Mouse (Mus musculus) lung, postnatal 0 days (tissue): Measurements from ENCODE around the gene Lama4. TPM values are rescaled to one million over a fixed set of nuclear protein-coding genes. Genes with fewer than 3 reads are reported as not detected.

ENCODE experiments used
- ATAC-seq: fragments of 200-750 bp; cut with Nextera tagmentation; 2 replicates; pipeline ENCODE4 v1.8.0; 2017; ENCODE audit warnings: moderate library complexity
- DNase-seq: peaks from one replicate; pipeline ENCODE4 v3.0.0-alpha.2; 2016; ENCODE audit warnings: low spot score
- H3K27ac ChIP-seq: fragments of 300-500 bp; sonication (generic); 2 replicates; pipeline ENCODE4 v1.5.1; 2014; ENCODE audit warnings: antibody characterized with exemption, mild to moderate bottlenecking, low read length, mixed read lengths
- H3K27me3 ChIP-seq: fragments of 300-500 bp; sonication (generic); replicated peaks from 2 replicates; pipeline ENCODE4 v1.6.1; 2014; ENCODE audit warnings: low read length, mixed read lengths; ENCODE audit not compliant: insufficient read depth
- H3K36me3 ChIP-seq: fragments of 300-500 bp; sonication (generic); 2 replicates; pipeline ENCODE4 v1.6.1; 2014; ENCODE audit warnings: low read length, mixed read lengths; ENCODE audit not compliant: insufficient read depth
- H3K4me1 ChIP-seq: fragments of 300-500 bp; sonication (generic); 2 replicates; pipeline ENCODE4 v1.6.1; 2014; ENCODE audit warnings: antibody characterized with exemption, low read depth, low read length, mixed read lengths; ENCODE audit not compliant: insufficient read depth
- H3K4me2 ChIP-seq: fragments of 300-500 bp; sonication (generic); replicated peaks from 2 replicates; pipeline ENCODE4 v1.6.1; 2014; ENCODE audit warnings: low read depth, mild to moderate bottlenecking, low read length, moderate library complexity, mixed read lengths
- H3K4me3 ChIP-seq: fragments of 300-500 bp; sonication (generic); 2 replicates; pipeline ENCODE4 v1.5.1; 2014; ENCODE audit warnings: low read depth, low read length
- H3K9ac ChIP-seq: fragments of 300-500 bp; sonication (generic); replicated peaks from 2 replicates; pipeline ENCODE4 v1.6.1; 2014; ENCODE audit warnings: low read depth, mild to moderate bottlenecking
- H3K9me3 ChIP-seq: fragments of 300-500 bp; sonication (generic); 2 replicates; pipeline ENCODE4 v1.6.1; 2016; ENCODE audit warnings: low read length, mixed read lengths
- CTCF ChIP-seq: IDR thresholded peaks from 2 replicates; pipeline ENCODE4 v1.5.1; 2016; ENCODE audit warnings: antibody characterized with exemption, mild to moderate bottlenecking
- EP300 ChIP-seq: IDR thresholded peaks from 2 replicates; pipeline ENCODE4 v1.6.1; 2016; ENCODE audit warnings: antibody characterized with exemption, mild to moderate bottlenecking, control low read depth
- WGBS: fragments of 180-500 bp; shearing (Covaris S2); extraction: QIAGEN DNeasy Blood & Tissue Kit; methylation state at CpG from one replicate; pipeline ENCODE4 v1.1.7; 2014; 5-methylcytosine and 5-hydroxymethylcytosine counted together
- polyA plus RNA-seq: library from polyadenylated mRNA; unstranded; fragments of >200 nt; fragmentation: Nextera tagmentation; extraction: Ambion mirVana; gene quantifications from 2 replicates; pipeline ENCODE4 v1.2.1, GENCODE M21; 2015

Lama4 gene
- polyA plus RNA-seq = 72.0 and 73.6 TPM in 2 replicates

DNA sequence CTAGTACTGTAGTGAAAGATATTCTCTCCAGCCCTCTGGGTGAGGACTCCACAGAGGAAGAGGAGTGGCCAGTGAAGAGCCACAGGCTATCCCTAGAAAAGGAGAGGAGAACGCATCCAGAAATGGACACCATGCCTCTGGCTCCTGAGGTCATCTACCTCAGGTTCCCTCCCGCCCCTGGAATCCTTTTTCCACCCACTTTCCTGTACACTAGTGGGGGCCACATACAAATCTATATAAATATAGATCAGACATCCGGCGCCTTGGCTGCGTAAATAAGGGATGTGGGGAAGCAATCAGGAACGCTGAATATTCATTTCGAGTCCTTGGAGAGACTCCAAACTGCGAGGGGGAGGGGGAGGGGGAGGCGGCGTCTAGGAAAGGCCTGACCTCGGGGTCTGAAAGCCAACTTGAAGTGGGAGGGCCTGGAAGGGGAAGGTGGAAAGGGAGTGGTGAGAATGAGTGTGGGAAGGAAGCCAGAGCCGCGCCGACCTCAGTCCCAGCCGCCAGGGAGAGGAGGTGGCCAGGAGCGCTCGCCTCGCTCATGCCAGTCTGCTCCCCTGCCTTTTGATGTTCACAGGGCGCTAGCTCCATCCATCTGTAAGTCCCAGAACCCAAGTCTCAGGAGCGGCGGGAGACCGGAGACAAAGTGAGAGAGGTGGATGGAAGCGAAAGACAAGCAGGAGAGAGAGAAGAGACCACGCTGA is at the start of gene Lama4:
Gene Lama4, plus strand, starts transcription at position 441 of the 707 bp plus-strand sequence.
- 2% methylated on average over 24 of the region's 24 CpGs for WGBS
- Histone ChIP-seq H3K4me3 (peak within 1 kb of the TSS; percentile 53), H3K4me2 (peak within 1 kb of the TSS; percentile 60), H3K9me3 (no peaks in the 10 kb centered on the region), H3K27me3 (no peaks in the 10 kb centered on the region), H3K4me1 (peaks cover 6% of the 10 kb centered on the region), H3K27ac (peak within 1 kb of the TSS; percentile 73), H3K9ac (peak within 1 kb of the TSS; percentile 37), H3K36me3 (no peaks in the 10 kb centered on the region)
- ATAC-seq (peak; percentile 80), DNase-seq (peak; percentile 85)
- TF ChIP-seq CTCF (no peak; the same call in 1 of the 2 replicates), EP300 (0 out of 2 replicates have a peak, but pooled peaks have one; percentile 11)

DNA sequence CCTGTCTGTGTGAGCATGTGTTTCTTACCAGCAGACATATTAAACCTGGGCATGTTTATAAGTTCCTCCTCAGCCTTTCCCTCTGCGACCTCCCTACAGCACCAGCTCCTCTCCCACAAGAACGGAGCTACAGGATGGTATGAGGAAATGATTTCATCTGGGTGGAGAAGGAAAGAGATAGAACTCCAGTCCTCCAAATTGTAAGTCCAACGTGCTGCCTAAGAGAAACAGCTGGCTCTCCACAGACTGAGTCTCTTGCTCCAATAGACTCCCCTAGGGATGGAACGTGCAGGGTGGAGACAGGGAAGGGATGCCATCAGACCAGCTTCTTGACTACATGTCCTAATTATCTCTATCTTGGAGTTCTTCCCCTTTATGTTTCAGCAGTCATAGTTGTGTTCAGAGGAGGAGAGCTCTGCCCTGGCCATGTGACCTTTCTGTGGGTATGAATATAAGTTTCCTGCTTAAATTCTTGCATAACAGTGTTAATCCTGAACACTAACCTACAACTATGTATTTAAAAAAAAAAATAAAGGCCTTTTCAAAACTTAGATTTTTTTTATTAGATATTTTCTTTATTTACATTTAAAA is 49.2 kb upstream of the Lama4 start:
- H3K4me3 ChIP-seq = no peak overlapping the region
- DNase-seq = peak; percentile 82
- H3K9ac ChIP-seq = no peak overlapping the region
- no peaks in the 10 kb centered on the region for H3K4me1 ChIP-seq
- no peaks in the 10 kb centered on the region for H3K9me3 ChIP-seq
- no peak for TF ChIP-seq CTCF
- TF ChIP-seq EP300 = peak; percentile 31; the same call in 1 of the 2 replicates
- no peaks in the 10 kb centered on the region for H3K36me3 ChIP-seq
- peak; percentile 90 for ATAC-seq
- WGBS = 31% methylated on average over 4 of the region's 4 CpGs
- no peak overlapping the region for H3K4me2 ChIP-seq
- H3K27ac ChIP-seq = peak overlapping the region; percentile 43
- H3K27me3 ChIP-seq = no peaks in the 10 kb centered on the region

DNA sequence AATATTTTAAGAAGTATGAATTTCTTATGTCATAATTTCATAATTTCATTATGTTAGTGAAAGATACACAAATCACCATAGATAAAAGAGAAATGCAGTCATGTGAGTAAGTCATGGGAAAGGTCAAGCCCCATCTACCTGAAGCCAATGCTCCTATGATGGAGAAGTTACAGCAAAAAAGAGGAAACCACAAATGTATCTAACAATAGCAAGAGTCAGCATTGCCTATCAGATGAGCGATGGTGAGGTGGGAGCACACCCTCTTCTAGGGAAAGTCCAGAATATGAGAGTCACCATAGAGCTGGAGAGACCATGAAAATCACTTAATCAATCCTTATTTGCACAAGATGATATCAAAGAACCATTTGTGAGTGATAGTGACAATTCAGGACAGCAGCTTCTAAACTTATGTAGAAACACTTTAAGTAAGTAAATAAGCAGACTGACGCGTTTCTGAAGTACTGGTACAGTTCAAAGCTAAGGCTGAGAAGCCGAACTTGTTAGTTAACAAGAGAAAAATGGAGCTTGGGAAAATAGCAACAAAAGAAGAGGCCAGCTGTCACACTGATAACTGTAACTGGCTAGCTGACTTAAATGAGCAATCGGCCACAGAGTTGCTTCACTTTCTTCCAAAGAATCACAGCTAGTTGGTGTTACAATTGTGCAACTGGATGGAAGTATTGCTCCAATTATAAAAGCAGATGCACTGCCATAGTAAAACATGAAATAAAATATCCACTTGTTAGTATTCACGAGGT is 36.2 kb upstream of the Lama4 start:
- TF ChIP-seq CTCF = no peak
- TF ChIP-seq EP300 = peak; percentile 74
- Histone ChIP-seq H3K9me3 (no peaks in the 10 kb centered on the region), H3K36me3 (no peaks in the 10 kb centered on the region), H3K4me1 (no peaks in the 10 kb centered on the region), H3K27me3 (no peaks in the 10 kb centered on the region), H3K27ac (no peak overlapping the region), H3K4me2 (no peak overlapping the region), H3K4me3 (no peak overlapping the region), H3K9ac (no peak overlapping the region)
- 39% methylated on average over 6 of the region's 6 CpGs for WGBS
- DNase-seq (peak; percentile 87), ATAC-seq (peak; percentile 83)

DNA sequence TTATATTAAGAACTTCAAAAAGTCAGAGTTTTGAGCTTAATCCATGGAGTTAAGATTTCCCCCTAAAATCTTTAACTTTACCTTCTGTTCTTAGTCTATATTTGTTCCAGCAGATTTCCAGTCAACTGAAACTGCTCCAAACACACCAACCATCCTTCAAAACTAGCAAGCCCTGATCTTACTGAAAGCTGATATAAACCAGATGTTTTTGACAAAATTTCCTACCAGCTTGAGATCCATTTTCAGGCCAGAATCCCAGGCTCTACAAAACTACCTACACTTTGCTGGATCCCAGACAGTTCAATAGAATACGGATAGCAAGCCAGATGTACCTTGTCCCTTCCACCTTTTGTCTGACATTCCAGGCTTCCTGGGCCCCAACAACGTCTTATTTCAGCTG is 20.6 kb upstream of the Lama4 start:
- H3K4me2 ChIP-seq = no peak overlapping the region
- no peak overlapping the region for H3K27ac ChIP-seq
- H3K36me3 ChIP-seq = no peaks in the 10 kb centered on the region
- no peaks in the 10 kb centered on the region for H3K9me3 ChIP-seq
- WGBS = 32% methylated on average over 2 of the region's 2 CpGs
- H3K4me1 ChIP-seq = no peaks in the 10 kb centered on the region
- H3K4me3 ChIP-seq = no peak overlapping the region
- TF ChIP-seq EP300 = no peak
- TF ChIP-seq CTCF = no peak
- no peak overlapping the region for H3K9ac ChIP-seq
- no peak for DNase-seq
- no peak for ATAC-seq
- no peaks in the 10 kb centered on the region for H3K27me3 ChIP-seq

DNA sequence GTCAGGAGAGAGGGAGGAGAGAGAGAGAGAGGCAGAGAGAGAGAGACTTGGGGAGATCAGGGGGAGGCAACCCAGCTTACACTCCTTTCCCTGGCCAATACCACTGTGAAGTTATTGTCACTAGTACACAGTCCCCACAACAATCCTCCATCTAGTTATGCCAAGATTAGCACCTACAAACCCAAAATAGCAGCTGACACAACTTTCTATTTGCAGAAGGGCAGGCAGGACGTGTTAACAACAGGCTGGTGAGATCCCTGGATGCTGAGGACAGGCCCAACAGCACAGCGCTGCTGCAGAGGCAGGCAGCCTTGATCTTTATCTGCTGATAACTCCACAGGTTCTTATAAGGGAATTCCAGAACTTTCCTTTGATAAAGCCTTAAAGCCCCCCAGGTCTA is 3.4 kb upstream of the Lama4 start:
- no peaks in the 10 kb centered on the region for H3K36me3 ChIP-seq
- H3K9me3 ChIP-seq = no peaks in the 10 kb centered on the region
- ATAC-seq = peak; percentile 46
- H3K27ac ChIP-seq = no peak overlapping the region
- no peak for TF ChIP-seq CTCF
- TF ChIP-seq EP300 = no peak
- H3K27me3 ChIP-seq = no peaks in the 10 kb centered on the region
- H3K4me3 ChIP-seq = no peak overlapping the region
- H3K4me1 ChIP-seq = no peaks in the 10 kb centered on the region; the same call in 1 of the 2 replicates
- no peak overlapping the region for H3K9ac ChIP-seq
- no peak overlapping the region for H3K4me2 ChIP-seq
- 7% methylated on average over 2 of the region's 2 CpGs for WGBS
- DNase-seq = peak; percentile 83

DNA sequence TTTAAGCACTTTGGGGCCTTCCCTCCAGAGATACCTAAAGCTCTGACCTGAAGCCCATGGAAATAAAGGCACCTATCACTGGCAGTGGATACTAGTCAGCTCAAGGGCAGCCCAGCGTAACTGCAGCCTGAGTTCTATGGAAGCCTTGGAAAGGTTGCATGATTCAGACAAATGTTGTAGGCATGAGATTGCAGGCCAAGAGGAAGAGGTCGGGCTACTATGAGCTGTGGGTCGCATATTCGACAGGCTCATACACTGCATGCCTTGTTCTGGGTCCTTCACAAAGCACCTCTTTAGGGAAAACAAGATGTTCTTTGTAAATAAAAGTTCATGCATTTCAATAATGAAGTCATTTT is 618 bp upstream of the Lama4 start:
- Histone ChIP-seq H3K4me2 (no peak overlapping the region; the same call in 1 of the 2 replicates), H3K36me3 (no peaks in the 10 kb centered on the region), H3K27me3 (no peaks in the 10 kb centered on the region), H3K9me3 (no peaks in the 10 kb centered on the region), H3K4me1 (peaks cover 2% of the 10 kb centered on the region; the same call in 1 of the 2 replicates), H3K4me3 (no peak overlapping the region), H3K9ac (no peak overlapping the region), H3K27ac (peak overlapping the region; percentile 73)
- TF ChIP-seq CTCF = no peak
- no peak for TF ChIP-seq EP300
- 27% methylated on average over 4 of the region's 4 CpGs for WGBS
- ATAC-seq (peak; percentile 53), DNase-seq (no peak)
